Mouse (Mus musculus) lung, adult 18-20 months (tissue): Measurements from ENCODE around the gene Rnps1.
"Not testable (repeated sequence)": the region's sequence is repeated elsewhere in the genome, so short reads cannot be mapped to it uniquely, and the experiment has no call there.

ENCODE experiments used
- DNase-seq, 2 experiments: peaks; one replicate each; pipeline ENCODE4 v3.0.0; 2022; ENCODE audit warnings: mixed read lengths in 2 of 2

Rnps1 gene

DNA sequence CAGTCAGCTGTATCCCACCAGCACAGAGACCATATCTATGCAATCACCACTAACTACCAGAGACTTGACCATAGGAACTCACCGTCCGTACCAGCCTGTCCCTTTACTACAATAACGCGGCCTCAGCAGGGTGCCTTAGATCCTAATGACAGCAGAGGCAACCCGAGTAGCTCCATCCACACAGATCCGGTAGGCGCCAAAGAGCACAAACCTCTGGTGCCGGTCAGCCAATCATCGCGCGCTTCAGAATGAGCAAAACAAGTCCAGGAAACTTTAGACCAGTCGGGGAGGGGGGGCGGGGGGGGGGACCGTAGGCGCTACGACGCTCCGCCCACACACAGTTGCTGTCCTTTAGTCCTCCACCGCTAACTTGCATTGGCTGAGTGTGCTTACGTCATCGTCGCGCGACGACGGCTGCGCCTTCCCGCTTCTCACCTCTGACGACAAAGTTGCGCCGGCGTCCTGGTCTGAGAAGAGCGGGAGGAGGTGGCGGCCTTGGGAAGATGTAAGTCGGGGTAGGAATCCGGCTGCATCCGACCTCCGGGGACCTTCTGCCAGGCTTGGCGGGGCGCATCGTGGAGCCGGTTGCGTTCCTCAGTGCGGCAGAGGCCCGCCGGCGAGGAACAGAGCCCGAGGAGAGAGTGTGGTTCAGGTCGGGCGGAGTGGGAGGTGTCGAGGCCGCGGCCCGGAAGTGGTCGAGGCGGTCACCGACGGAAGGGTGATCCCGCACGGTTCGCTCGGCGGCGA lies at the start of gene Rnps1:
Rnps1 (plus strand) TSS at position 336 of the 747 bp plus-strand sequence.
- peak; percentile 93 to 95 for DNase-seq

DNA sequence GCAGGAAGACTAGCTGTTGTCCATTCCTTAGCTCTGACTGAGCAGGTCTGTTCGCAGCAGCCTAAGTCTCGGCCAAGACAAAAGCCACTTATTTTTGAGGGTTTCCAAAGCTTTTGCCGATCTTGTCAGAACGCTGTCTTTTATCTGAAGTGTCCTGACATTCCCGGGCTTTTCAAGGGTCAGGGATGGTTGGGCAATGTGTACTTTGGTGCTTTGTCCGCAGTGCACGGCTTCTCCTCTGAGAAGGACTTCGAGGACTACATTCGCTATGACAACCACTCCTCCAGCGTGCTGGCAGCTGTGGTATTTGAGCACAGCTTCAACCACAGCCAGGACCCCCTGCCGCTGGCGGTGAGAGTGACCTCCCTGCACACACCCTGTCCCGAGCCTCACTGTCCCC lies 48.5 kb upstream of the Rnps1 start:
- DNase-seq, result peak; percentile 81 to 85

DNA sequence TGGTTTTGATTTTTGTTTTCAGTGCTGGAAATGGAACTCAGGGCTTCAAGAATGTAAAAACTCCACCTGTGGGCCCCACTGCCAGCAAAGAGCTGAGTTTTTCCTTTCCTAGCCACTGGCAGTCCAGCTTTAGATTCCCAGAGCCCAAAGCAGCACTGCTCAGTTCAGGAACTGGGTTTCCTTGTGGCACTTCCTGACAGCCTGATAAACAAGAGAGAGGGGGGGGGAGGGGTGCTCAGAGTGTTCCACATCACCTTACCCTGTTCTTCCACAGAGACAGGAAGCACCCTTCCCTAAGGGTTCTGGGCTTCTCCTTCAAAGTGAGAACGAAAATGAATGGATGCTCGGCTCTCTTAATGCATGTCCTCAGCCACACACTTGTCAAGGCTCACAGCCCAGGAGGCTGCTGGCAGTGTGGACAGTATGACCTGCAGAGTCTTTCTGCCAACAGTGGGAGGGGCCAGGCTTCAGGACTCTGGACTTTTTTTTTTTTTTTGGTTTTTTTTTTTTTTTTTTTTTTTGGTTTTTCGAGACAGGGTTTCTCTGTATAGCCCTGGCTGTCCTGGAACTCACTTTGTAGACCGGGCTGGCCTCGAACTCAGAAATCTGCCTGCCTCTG lies 39.2 kb upstream of the Rnps1 start:
- no peak for DNase-seq

DNA sequence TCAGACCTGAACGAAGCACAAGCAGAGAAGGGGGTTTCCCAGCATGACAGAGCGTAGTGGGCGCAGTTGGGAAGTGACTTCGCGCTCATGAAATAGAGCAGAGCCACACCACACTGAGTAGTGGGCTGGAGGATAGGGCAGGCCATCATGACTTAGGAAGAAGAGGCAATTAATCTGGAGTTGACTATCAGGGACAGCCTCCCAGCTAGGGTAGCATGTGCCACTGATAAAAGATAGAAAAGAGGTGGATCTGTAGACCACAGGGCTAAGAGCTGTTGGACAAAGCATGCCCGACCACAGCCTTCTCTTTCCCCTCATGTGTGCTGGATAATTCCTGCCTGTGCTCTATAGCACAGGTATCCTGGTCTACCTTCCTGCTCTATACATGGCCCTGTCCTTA lies 38.5 kb upstream of the Rnps1 start:
- no peak for DNase-seq

DNA sequence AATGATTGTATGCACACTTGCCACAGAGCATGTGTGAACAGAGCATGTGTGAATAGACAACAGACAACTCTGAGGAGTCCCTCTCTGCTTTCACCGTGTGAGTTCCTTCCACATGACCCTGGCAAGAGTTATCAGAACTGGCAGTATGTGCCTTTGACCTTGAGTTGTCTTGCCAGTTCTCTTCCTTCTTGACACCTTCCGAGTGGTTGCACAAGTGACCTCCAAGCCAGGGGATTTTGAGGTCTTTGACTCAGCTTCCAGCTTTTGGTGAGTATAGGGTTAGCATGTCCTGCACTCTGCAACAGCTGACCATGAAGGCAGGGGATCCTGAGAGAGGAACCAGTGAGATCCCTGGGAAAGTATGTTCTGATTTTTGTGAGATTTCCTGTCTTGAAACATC lies 35.9 kb upstream of the Rnps1 start:
- no peak for DNase-seq

DNA sequence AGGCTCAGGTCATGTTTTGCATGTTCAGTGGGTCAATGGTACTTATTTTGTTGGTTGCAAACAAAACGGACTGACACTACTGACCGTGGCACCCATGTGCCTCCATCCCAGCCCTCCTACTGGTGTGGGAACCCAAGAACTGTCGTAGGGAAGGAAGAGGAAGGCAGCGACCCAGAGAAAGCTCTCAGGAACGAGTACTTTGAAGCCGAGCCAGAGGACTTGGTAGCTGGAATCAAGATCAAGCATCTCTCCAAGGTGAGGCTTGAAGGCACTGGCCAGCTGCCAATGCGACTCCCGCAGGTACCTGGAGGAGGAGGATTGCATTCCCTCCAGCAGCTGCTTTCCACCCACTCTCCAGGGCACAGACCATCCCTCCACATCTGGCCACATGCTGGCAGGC lies 30.6 kb upstream of the Rnps1 start:
- peak; percentile 77 to 81 for DNase-seq

DNA sequence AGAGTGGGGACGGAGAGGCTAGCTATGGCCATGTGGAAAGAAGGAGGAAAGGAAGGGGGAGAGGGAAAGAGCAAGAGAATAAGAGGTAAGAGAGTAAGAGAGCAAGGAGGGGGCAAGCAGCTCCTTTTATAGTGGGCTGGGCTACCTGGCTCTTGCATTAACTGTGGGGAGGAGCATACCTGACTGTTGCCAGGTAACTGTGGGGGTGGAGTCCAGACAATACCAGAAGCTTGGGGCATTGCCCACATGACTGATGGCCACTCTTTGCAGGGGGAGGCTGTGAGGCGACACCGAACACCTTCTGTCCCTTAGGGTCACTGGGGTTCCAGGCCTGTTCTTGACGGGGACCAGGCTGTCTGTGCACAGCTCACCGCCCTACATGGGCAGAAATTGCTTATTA lies 25.7 kb upstream of the Rnps1 start:
- peak; percentile 27 to 55 for DNase-seq

DNA sequence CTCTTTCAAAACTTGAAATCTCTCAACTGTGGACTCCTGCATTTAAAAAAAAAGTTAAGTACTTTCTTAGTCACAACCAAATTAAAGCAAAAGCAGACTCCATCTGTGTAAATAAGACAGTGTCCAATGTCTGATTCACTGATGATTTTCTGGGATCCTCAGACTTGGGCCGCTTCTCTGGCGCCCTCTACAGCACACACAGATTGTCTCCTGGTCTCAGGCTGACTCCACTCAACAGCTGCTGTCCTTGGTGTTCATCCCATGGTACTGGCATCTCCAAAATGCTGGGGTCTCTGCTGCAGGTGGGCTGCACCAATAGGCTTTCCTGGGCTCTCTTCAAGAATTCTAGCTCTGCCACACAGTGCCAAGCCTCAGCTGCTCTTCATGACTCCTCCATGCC lies 24.5 kb upstream of the Rnps1 start:
- peak; percentile 33 to 38 for DNase-seq

DNA sequence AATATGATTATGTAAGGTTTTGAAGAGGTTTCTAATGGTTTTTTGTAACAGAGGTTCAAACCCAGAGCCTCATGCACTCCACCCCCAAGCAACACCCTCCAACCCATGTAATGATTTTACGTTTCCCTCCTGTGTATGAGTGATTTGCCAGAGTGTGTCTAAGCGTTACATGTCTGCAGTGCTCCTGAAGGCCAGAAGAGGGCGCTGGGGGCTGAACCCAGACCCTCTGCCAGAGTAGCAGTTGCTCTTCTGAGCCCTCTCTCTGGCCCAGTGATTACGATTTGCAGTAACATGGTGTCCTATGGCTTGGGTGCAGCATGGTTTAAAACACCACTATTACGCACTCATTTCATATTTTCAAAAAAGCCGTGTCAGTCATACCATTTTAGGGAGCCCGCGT lies 23.2 kb upstream of the Rnps1 start:
- DNase-seq, result no peak

DNA sequence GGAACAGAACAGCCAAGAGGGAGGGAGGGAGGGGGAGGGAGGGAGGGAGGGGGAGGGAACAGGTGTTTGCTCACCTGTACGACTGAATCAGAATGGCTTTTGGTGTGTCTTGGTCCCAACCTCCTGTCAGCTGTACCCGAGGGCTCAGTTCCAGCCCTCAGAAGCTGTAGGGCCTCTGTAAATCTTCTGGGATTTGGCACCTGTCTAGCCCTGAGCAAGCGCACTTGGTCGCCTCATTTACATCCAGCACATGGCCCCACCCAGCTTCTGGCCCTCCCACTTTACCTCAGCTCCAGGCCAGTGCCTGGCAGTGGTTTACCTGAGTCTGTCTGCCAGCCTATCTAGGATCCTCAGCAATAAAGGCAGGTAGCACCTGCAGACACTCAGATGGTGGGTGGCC lies 20.8 kb upstream of the Rnps1 start:
- peak in 1 of 2 experiments; percentile 33 for DNase-seq

DNA sequence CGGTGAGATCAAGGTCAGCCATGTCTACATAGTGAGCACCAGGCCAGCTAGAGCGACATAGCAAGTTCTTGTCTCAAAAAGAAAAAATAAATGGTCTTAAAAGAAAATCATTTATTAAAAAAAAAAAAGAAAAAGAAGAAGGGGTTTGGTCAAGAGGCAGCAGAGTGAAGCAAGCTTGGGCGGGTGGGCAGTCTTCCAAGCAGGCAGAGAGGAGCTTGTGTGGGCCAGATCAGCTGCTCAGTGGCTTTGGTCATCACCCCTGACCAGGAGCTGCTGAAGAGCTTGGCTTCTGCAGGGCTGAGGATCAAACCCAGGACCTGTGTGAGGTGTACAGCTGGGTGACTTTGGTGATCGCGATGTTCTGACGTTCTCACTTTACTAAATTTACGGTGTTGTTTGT lies 19.9 kb upstream of the Rnps1 start:
- DNase-seq, result peak; percentile 28 to 34

DNA sequence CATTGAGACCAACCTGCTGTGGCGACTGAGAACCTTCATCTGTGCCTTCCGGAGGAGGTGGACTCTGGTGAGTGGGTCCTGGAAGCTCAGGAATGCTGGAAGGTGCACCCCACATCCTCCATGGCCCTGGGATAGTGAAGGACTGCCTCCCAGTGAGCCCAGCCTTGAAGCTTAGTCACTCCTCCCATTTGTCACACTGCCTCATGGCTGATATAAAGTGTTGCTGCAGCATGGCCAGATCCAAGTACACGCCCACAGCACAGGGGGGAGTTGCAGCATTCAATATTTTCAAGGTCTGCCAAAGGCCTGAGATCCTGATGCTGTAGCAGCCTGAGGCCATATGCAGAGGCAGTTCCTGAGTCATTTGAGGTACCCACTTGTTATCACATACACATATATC lies 12.0 kb upstream of the Rnps1 start:
- DNase-seq, result no peak

DNA sequence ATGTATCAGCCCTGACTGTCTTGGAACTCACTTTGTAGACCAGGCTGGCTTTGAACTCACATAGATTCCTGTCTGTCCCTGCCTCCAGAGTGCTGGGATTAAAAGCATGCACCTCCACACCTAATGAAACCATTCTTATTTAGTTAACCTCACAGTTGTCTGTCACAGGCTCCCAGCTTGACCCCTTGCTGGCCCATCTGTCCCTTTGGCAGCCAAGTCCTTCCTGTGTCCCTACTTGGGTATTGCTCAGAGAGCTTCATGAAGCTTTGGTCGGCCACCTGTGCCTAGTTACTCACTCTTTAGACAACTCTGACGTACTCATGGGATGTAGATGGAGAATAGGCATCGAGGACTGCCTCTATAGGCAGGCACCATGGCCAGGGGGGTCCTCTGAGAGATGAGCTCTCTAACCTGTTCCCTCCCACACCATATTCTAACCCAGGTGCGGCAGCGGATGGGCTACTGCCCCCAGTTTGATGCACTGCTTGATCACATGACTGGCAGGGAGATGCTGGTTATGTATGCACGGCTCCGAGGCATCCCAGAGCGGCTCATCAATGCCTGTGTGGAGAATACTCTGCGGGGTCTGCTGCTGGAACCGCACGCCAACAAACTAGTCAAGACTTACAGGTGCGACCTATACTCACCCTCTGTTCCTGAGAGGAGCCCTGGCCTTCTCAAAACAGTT lies 7.1 kb upstream of the Rnps1 start:
- no peak for DNase-seq

DNA sequence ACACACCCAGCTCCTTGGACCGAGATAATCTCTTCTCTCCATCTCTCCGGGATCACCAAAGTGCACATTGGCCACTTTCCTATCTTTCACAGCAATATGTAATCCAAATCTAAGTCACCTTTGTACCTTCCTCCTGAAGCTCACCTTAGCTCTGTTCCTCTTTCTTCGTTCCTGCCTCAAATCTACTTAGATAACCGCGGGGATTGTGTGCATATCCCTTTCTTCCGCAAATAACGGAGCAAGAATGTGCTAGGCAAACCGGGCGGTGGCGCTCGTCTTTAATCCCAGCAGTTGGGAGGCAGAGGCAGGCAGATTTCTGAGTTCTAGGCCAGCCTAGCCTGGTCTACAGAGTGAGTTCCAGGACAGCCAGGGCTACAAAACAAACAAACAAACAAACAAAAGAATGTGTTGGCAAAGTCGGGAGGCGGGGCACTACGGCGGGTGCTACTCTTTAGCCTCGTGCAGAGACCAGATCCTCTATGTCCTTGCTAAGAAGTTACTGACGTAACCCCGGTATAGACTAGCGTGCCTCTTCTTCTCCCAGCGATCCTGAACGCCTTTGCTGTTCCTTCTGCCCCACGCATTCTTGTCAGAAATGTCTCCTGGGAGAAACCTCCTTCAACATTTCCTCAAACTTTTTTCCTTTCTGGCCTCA lies 681 bp upstream of the Rnps1 start:
- DNase-seq, result peak; percentile 26 to 33

DNA sequence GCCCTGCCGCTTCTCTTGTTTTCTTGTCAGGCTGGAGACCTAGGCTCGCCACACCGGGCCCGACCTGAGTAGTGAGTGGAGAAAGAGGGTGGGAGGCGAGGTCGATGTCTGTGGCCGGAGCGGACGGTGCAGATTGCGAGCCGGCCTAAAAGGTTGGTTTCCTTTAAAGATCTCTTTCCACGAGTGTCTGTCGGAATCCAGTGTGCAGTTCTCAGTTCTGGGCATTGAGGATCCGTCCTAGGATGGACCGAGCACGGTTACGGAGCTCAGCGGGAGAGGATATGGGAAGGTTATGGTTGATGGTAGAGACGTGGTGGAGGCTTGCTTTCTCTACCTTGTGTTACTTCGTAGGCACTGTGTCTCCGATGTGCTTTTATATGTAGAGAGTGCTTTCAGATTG lies 646 bp downstream of the Rnps1 start:
- no peak for DNase-seq

DNA sequence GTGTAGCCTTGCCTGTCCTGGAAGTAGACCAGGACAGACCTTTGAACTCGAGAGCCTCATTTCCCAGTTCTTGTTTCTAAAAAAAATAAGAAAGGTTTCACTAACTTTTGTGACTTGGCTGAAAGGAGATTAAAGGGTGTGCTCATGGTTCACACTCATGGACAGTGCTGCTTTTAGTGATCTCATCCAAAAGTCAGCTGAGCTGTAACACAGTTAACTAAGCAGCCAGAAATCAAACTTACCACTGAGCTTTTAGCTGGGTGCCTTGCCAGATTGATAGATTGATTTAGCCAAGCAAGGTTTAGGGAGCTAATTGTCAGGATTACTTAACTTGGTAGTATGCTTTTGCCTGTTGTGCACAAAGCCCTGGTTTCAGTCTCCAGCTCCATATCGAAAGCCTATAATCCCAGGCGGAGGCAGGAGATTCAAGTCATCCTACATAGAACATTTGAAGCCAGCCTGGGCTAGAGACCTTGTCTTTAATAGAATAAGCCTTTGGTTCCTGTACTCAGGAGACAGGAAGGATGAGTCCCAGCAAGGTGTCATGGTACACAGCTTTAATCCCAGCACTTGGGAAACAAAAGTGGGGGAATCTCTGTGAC lies 1.8 kb downstream of the Rnps1 start:
- no peak for DNase-seq

DNA sequence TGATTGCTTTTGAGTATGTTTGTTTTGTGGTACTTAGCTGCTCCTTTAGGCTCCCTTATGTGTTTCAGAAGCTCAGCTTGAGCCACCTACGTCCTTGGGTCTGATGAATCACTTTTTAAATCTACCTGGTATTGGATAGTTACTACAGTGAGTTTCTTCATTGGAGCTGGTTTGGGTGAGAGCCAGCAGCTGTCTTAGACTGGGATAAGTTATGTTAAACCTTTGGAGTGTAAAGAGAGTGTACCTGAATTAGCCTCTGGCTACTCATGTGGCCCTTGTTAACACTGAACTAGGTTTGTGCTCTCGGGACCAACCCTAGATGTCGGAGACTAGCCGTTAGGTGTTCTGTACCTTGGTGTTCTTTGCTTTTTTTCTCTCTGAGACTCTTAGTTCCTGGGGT lies 8.7 kb downstream of the Rnps1 start:
- DNase-seq, result no peak

DNA sequence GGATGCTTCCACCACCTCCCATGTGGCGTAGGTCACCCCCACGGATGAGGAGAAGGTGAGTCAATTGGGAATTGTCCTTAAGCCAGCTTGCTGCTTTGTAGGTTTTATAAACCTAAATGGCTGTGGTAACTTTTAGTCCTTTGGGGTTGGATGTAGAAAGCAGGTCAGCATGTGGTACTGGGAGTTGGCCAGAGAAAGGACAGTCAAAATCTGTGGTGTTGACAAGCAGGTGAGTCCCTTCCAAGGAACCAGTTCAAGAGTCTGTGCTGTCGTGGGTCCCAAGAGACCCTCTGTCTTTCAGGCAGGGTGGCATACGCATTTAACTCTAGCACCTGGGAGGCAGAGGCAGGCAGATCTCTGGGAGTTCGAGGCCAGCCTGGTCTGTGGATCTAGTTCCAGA lies 10.1 kb downstream of the Rnps1 start:
- DNase-seq, result no peak

DNA sequence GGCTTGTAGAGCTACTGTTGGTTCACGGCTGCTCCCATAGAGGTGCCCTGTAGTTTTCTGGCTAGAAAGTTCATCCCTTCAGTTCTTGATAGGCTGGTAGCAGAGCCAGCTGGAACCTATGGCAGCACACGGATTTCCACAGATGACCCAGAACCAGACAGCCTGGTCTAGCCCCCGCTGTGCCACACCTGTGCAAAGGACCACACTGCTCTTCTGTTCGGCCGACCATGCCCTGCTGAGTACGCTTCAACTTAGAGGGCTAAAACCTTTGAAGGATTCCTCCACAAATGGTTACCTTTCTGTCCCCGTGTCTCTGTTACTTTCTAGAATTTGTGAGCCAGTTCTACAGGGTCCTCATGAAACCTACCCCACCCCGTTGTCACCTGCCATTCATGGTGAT lies 11.0 kb downstream of the Rnps1 start:
- DNase-seq, result not testable (repeated sequence)

DNA sequence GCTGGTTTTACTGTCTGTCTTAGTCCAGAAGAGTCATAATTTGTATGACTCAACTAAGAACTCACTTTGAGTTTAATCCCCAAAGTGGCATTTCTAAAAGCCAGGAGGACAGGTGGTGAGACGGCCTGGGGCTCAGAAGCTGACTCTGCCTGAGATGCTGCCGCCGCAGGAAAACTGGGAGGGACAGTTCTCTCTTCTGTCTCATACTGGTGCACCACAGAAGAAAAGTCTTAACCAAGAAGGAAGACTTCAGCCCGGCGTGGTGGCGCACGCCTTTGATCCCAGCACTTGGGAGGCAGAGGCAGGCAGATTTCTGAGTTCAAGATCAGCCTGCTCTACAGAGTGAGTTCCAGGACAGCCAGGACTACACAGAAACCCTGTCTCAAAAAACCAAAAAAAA lies 11.5 kb downstream of the Rnps1 start:
- DNase-seq, result no peak

DNA sequence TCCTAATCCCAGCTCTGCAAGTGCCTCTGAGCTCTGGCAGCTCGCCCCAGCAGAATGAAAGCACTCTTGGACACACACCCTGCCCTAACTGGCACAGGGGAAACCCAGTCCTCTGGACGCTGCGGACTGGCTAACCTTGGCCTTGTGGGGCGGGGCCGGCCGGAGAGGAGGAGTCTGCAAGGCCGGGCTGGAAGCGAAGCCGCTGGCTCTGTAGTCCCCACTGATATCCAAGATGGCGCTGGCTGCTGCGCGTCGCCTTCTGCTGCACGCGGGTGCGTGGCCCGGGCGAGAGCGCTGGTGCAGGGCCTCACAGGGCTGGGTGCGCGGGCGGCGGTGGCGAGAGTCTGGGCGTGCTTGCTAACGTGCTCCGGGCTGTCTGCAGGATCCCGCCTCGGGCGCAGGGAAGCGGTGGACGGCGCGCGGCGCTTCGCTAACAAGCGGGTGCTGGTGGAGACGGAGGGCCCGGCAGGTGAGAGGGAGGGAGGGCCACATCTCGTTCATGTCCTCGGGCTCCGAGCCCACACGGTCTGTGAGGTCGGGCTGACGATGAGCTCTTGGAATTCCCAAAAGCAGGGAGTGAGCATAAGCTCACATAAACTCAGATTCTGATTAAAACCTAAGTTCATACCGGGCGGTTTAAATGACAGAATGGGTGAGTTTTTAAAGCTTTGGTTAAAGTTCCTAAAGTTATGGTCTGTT lies 12.3 kb downstream of the Rnps1 start, which contains the start of gene Eci1:
Eci1 (plus strand) TSS at position 171 of the 699 bp plus-strand sequence.
- DNase-seq, result peak; percentile 98 to 99

DNA sequence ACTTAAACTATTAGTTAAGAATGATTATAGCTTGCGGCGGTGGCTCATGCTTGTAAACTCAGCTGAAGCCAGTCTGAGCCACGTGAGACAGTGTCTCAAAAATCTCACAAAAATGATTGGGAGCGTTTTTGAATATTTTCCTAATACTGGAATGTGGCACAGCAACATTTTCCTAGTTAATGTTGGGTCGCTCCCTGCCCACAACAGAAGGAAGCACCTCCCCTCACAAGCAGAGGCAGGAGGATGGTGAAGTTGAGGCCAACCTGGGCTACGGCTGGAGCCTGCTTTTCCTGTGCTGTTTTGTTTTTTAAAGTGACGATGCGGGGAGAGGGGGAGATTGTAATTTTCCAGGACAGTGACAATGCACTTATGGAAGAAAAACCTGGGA lies 12.8 kb downstream of the Rnps1 start:
- no peak for DNase-seq
